Mouse (Mus musculus): ENCODE data around the gene Teddm1b. TPM values are rescaled to one million over a fixed set of nuclear protein-coding genes. Genes with fewer than 3 reads are reported as not detected.

Gene Teddm1b
- total and polyA plus RNA-seq, 3 experiments: 0.50 TPM; not detected in 2

GRCm38 (mm10) chr1:153844042-153844441 is 30.1 kb upstream of the Teddm1b start, which contains the start of gene Rgsl1:
Gene Rgsl1, minus strand, starts transcription at chr1:153844142.
- H3K27me3 ChIP-seq (ENCODE audit: control insufficient read depth in 1 of 2, insufficient read depth in 2 of 2, low read length in 2 of 2): no peaks in the 10 kb centered on the region
- H3K27ac ChIP-seq (ENCODE audit: control insufficient read depth, low read depth, low read length): no peak within 1 kb of the TSS
- H3K4me3 ChIP-seq (ENCODE audit: control insufficient read depth in 1 of 2, insufficient read depth in 1 of 2, low read depth in 2 of 2, low read length in 2 of 2): no peak within 1 kb of the TSS
- H3K36me3 ChIP-seq (ENCODE audit: control insufficient read depth in 1 of 2, insufficient read depth in 2 of 2, low read length in 2 of 2): no peaks in the 10 kb centered on the region
- DNase-seq (ENCODE audit: low read depth, low spot score): no peak
- H3K4me1 ChIP-seq (ENCODE audit: control insufficient read depth in 1 of 2, insufficient read depth in 2 of 2, low read length in 2 of 2): no peaks in the 10 kb centered on the region
- TF ChIP-seq TAL1 (IDR thresholded peaks at IDR 0.05; ENCODE audit: low read length) (no peak), MEF2A (IDR thresholded peaks at IDR 0.05; ENCODE audit: extremely low read depth, insufficient replicate concordance, low read depth, low read length, poor library complexity, severe bottlenecking) (no peak), SMC3 (IDR thresholded peaks at IDR 0.05; ENCODE audit: low read depth, low read length) (no peak), ELF1 (IDR thresholded peaks at IDR 0.05; ENCODE audit: low read depth, low read length) (no peak), MAX (IDR thresholded peaks at IDR 0.05; ENCODE audit: low read length) (no peak), NELFE (IDR thresholded peaks at IDR 0.05; ENCODE audit: low read depth, low read length) (no peak), GABPA (IDR thresholded peaks at IDR 0.05; ENCODE audit: low read depth, low read length) (no peak), BHLHE40 (IDR thresholded peaks at IDR 0.05; ENCODE audit: borderline replicate concordance, low read depth, low read length) (no peak), MAZ (IDR thresholded peaks at IDR 0.05; ENCODE audit: low read depth, low read length) (no peak), ZMIZ1 (IDR thresholded peaks at IDR 0.05; ENCODE audit: low read depth, low read length) (no peak), UBTF (IDR thresholded peaks at IDR 0.05; ENCODE audit: borderline replicate concordance, insufficient read depth, low read depth, low read length) (no peak), TBP (IDR thresholded peaks at IDR 0.05; ENCODE audit: low read depth, low read length) (no peak), MXI1 (IDR thresholded peaks at IDR 0.05; ENCODE audit: low read depth, low read length) (no peak), KAT2A (conservative IDR thresholded peaks at IDR 0.05; ENCODE audit: low read depth, low read length) (no peak), POLR2AphosphoS2 (IDR thresholded peaks at IDR 0.05; ENCODE audit: low read length) (no peak), SIN3A (IDR thresholded peaks at IDR 0.05; ENCODE audit: low read length) (no peak), MYB (IDR thresholded peaks at IDR 0.05; ENCODE audit: low read depth, low read length) (no peak), MYC (IDR thresholded peaks at IDR 0.05; ENCODE audit: low read depth, low read length) (no peak), CHD1 (IDR thresholded peaks at IDR 0.05; ENCODE audit: low read depth, low read length) (no peak), ZNF384 (IDR thresholded peaks at IDR 0.05; ENCODE audit: low read depth, low read length) (no peak)
- H3K79me2 ChIP-seq (ENCODE audit: control insufficient read depth, insufficient read depth, low read length, poor library complexity): no peaks in the 10 kb centered on the region
- no peaks in the 10 kb centered on the region for H3K9me3 ChIP-seq (replicated peaks; ENCODE audit: insufficient read depth, low read length)
- H3K9ac ChIP-seq (ENCODE audit: control insufficient read depth, low read depth, low read length, poor library complexity, severe bottlenecking): no peak within 1 kb of the TSS

- Histone ChIP-seq H3K9me3 (replicated peaks; ENCODE audit: insufficient read depth, low read length) (no peaks in the 10 kb centered on the region), H3K79me2 (ENCODE audit: control insufficient read depth, insufficient read depth, low read length, poor library complexity) (no peaks in the 10 kb centered on the region), H3K9ac (ENCODE audit: control insufficient read depth, low read depth, low read length, poor library complexity, severe bottlenecking) (no peak overlapping the region), H3K4me3 (ENCODE audit: control insufficient read depth in 1 of 2, insufficient read depth in 1 of 2, low read depth in 2 of 2, low read length in 2 of 2) (no peak overlapping the region), H3K4me1 (ENCODE audit: control insufficient read depth in 1 of 2, insufficient read depth in 2 of 2, low read length in 2 of 2) (no peaks in the 10 kb centered on the region), H3K36me3 (ENCODE audit: control insufficient read depth in 1 of 2, insufficient read depth in 2 of 2, low read length in 2 of 2) (no peaks in the 10 kb centered on the region), H3K27ac (ENCODE audit: control insufficient read depth, low read depth, low read length) (no peak overlapping the region), H3K27me3 (ENCODE audit: control insufficient read depth in 1 of 2, insufficient read depth in 2 of 2, low read length in 2 of 2) (no peaks in the 10 kb centered on the region)
- DNase-seq (ENCODE audit: low read depth, low spot score): no peak
- no peak for TF ChIP-seq MAZ (IDR thresholded peaks at IDR 0.05; ENCODE audit: low read depth, low read length)
- no peak for TF ChIP-seq GATA1 (IDR thresholded peaks at IDR 0.05; ENCODE audit: low read depth, low read length)
- TF ChIP-seq MXI1 (IDR thresholded peaks at IDR 0.05; ENCODE audit: low read depth, low read length): no peak
- no peak for TF ChIP-seq ELF1 (IDR thresholded peaks at IDR 0.05; ENCODE audit: low read depth, low read length)
- no peak for TF ChIP-seq POLR2AphosphoS5 (IDR thresholded peaks at IDR 0.05; ENCODE audit: borderline replicate concordance, low read depth, low read length)
- no peak for TF ChIP-seq BHLHE40 (IDR thresholded peaks at IDR 0.05; ENCODE audit: borderline replicate concordance, low read depth, low read length)
- no peak for TF ChIP-seq EP300 (IDR thresholded peaks at IDR 0.05; ENCODE audit: low read depth in 1 of 2, low read length in 2 of 2)
- no peak for TF ChIP-seq RAD21 (IDR thresholded peaks at IDR 0.05; ENCODE audit: low read depth, low read length)
- TF ChIP-seq ZC3H11A (IDR thresholded peaks at IDR 0.05; ENCODE audit: low read depth, low read length): no peak
- no peak for TF ChIP-seq USF2 (IDR thresholded peaks at IDR 0.05; ENCODE audit: borderline replicate concordance in 1 of 2, insufficient read depth in 1 of 2, low read depth in 1 of 2, low read length in 2 of 2)
- TF ChIP-seq MAFK (IDR thresholded peaks at IDR 0.05; ENCODE audit: borderline replicate concordance, low read depth, low read length): no peak
Observed at GRCm38 (mm10) chr1:153846420-153846819, 27.7 kb upstream of the Teddm1b start.

Measured in MEL (cell line).